Mouse (Mus musculus) left cerebral cortex, postnatal 4 days (tissue): Measurements from ENCODE around the gene Socs4. TPM values are rescaled to one million over a fixed set of nuclear protein-coding genes. Genes with fewer than 3 reads are reported as not detected.

ENCODE experiments used
- DNase-seq: peaks from one replicate; pipeline ENCODE4 v3.0.0-alpha.2; 2022
- intact Hi-C: fragments of 180-260 bp; cut with DNase I; formaldehyde crosslinking; loops from one replicate; pipeline ENCODE4 v1.15.1; 2025
- total RNA-seq, 2 experiments: library from RNA; stranded (reverse); gene quantifications; 2 replicates each; pipeline ENCODE4 v1.2.3; 2021

The Socs4 gene
- total RNA-seq: 10 to 100 TPM in 1 of 2 experiments, 1 to 10 TPM in 1; 9.8 to 10.1 TPM

DNA sequence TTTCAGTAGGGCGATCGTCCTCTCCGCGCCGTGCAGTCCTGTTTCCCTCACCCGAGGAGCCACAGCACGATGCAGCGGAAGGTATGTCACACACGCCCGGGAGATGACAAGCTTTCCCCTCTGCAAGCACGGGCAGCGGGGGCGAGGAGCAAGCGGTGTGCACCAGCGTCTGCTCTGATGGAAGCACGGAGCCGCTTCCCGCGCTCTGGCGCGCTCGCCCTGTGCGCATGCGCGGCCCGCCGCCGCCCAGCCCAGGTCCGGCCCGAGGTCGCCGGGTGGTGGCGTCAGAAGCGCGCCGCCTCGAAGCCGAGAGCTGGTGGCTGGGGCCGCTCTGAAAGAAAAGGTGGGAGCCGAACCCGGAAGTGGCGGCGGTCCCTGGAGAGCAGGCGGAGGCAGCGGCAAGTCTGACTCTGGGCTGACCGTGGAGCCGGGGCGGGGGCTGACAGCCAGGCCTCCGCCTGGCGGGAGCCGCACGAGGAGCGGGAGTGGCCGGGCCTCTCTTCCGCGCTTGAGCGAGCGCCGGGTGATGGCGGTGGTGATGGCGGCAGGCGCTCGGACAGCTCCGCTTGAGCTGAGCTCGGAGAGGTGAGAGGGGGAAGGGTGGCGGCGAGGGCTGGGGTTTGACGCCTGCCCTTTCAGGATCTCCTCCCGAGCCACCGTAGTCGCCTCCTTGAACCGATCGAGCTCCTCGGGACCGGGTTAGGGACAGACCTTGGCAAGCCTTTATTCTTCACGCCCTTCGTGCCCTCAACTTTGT is at the start of gene Socs4, which contains the start of gene Wdhd1:
TSS of gene Socs4 (plus strand) at position 295 of the 757 bp plus-strand sequence.
TSS of gene Wdhd1 (minus strand) at position 221 of the 757 bp plus-strand sequence.
- peak; percentile 97 for DNase-seq
- intact Hi-C loops: loop anchor here (10.0 kb wide), 1 partner anchor 118 kb away; no protein-coding TSS in a partner anchor

DNA sequence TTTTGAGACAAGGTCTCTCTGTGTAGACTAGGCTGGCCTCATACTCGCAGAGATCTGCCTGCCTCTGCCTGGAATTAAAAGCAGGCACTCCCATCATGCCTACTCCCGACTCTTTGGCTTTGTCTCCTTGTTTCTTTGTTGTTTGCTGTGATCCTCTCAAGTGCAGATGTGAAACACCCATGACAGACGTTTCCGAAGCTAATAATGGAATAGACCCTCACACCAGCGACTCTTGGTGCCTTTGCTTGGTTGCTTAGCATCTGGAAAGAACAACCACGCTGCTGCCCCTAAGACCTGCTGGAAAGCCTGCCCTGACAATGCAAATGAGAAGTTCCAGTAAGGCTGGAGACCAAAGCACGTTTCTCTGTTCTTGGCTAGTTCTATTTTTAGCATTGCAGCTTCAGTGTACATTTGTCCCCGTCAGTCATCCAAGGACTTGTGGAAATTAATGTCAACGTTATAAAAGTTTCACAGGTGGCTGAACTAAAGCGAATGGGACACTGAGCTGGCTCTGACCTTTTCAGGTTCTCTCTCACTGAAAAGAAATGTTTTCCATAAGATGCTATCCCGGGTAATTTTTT is 46.8 kb upstream of the Socs4 start:
- DNase-seq: no peak
- intact Hi-C loops: no loop called here

DNA sequence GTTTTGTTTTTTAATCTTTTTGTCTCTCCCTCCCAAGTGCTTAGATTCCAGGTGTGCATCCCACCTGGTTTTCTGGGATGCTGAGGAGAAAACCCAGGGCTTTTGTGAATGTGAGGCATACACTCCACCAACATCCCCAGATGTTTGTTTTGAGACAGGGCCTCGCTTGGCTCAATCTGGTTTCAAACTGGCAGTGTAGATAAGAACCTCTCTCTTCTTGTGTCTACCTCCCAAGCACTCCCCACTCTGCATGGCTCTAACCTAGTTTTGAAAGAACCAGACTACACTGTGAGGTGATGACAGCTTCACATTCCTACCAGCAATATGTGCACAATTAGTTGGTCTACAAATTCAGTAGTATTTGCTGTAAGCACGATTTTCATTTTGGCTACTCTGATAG is 43.1 kb upstream of the Socs4 start:
- DNase-seq: no peak
- intact Hi-C loops: no loop called here

DNA sequence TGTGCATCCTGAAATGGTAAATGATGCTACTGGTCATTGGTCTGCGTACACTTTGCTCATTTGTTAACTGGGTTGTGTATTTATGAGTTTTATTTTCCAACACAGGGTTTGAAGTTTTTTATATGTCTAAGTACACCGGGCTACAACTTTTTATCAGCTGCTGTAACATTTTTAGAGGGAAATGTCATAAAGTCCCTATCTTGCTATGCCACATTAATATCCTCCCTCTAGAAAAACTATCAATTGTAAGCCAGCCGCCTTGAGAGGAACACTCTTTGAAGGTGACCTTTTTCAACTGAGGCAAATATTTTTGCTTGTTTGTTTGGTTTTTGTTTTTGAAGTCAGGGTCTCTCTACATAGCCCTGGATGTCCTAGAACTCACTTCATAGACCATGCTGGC is 42.7 kb upstream of the Socs4 start:
- DNase-seq: no peak
- intact Hi-C loops: no loop called here

DNA sequence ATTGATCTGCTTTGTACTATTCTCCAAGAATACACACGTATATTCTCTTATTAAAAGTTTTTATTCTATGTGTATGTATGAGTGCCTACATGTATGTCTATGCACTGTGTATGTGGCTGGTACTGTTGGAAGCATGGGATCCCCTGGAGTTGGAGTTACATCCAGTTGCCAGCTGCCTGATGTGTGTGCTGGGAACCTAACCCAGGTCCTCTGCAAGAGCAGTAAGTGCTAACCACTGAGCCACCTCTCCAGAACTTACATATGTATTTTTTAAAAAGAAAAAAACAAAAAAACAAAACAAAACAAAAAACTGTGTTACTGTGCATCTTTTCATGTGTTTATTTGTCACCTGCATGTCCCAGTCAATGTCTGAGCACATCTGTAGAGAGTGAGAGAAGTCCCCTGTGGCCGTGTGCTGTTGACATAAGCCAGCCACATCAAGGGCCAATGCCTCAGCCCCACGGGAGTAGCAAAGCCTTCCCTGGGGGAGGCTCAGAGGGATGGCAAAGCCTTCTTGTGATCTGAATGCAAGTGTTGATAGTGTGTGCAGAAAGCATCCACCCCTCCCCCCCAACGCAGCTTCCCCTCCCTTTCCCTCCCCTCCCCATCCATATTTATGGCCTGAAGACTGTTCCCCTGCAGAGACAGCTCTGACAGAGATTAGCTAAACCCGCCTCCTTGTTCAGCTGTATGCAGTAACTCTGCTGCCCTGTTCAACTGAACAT is 42.0 kb upstream of the Socs4 start:
- DNase-seq: no peak
- intact Hi-C loops: no loop called here

DNA sequence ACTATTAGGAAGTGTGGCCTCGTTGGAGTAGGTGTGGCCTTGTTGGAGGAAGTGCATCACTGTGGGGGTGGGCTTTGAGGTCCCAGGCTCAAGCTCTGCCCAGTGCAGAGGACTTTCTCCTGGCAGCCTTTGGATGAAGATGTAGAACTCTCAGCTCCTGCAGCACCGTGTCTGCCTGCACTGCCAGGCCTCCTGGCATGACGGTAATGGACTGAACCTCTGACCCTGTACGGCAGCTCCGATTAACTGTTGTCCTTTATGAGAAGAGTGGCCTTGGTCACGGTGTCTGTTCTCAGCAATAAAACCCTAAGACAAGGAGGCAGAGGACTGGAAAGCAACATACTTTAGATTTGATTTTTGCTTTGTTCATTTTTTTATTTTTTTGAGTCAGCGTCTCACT is 40.2 kb upstream of the Socs4 start:
- no peak for DNase-seq
- intact Hi-C loops: no loop called here

DNA sequence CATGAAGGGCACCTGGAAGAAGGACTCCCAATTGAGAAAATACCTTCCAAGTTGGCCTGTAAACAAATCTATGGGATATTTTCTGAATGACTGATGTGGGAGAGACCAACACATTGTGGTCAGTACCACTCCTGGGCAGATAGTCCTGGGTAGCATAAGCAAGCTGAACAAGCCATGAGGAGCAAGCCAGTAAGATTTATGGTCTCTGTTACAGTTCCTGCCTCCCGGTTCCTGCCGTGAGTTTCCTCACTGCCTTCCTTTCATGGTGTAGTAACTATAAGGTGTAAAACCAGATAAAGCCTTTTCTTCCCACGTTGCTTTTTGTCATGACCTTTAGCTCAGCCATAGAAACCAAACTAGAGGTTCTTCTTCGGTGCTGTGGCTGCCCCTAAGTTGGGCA is 39.4 kb upstream of the Socs4 start:
- DNase-seq: no peak
- intact Hi-C loops: no loop called here

DNA sequence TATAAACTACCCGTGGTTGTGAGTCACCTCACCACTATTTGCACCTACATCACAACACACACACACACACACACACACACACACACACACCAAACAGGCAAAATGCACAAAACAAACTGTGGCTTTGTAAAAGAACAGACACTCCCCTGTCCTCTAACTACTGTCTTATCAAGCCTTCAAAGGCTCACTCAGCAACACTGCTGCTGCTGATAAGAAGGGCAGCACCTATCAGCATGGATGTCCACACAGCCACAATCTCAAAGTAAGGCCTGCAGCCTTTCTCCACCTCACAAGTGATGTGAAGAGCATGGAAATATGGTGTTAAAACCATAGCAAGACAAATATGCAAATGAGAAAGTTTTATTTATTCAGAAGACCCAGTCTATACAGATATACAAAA is 36.1 kb upstream of the Socs4 start:
- no peak for DNase-seq
- intact Hi-C loops: no loop called here

DNA sequence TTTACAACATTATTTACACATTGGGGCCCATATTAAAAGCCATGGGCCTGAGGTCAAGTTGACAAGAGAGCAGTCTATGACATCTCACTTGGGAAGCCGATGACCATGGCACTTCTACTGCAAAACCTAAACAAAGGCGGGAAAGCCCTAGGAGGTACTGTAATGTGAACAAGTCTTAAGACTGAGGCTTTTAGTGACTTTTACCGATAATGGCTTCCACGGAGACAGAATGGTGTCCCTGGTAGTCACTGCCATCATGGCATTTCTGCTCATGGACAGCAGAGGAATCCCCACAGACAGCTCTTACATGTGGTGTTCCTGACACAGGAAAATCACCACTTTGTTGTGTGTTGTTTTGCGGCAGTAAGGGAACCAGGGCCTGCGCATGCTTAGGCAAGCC is 35.7 kb upstream of the Socs4 start:
- DNase-seq: no peak
- intact Hi-C loops: no loop called here

DNA sequence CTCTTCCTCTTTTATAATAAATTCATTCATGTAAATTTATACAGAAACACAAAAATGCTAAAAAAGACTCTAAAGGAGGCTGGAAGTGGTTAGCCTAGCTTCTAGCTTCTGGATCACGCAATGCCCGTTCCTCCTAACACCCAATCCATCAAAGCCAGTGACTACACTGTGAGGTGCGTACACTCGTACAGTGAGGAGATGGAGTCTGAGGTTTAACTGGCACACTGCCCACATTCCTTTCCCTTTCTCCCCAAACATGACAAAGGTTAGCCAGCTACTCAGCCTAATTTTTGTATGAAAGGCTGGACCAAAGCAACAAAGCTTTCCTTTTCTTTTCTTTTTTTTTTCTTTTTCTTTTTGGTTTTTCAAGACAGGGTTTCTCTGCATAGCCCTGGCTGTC is 34.0 kb upstream of the Socs4 start:
- intact Hi-C loops: no loop called here
- no peak for DNase-seq

DNA sequence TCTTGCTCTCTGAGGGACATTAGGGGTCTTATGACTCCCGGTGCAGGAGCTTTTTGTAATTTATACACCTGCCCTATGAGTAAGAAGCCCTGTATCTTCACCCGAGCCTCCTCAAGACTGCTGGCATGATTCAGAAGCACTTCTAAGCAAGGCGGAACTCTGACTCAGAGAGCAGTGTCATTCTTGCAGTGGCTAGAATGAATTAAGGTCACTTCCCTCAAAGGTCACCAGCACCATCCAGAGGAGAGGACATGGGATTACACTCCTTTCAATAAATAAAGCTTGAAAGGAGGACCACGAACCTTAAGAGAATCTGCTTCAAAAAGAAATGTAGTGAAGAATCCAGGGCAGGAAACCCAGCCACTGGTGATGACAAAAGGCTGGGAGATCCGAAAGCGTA is 26.9 kb upstream of the Socs4 start:
- DNase-seq: no peak
- intact Hi-C loops: loop anchor here (10.0 kb wide), 1 partner anchor 155 kb away; no protein-coding TSS in a partner anchor

DNA sequence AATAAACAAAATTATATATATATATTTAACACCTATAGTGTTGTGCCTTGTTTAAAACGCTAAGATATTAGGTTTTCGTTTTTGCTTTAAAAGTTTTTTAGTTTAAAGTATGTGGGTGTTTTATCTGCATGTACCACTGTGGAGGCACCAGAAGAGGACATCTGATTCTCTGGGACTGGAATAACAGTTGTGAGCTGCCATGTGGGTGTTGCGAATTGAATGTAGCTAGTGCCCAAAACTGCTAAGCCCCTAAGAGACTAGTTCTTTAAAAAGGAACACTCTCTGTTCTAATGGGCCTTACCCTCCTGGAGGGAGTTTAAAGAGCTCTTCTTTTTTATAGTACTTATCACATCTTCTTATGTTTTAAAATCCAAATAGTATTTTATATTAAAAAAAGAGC is 11.9 kb upstream of the Socs4 start:
- intact Hi-C loops: no loop called here
- no peak for DNase-seq

DNA sequence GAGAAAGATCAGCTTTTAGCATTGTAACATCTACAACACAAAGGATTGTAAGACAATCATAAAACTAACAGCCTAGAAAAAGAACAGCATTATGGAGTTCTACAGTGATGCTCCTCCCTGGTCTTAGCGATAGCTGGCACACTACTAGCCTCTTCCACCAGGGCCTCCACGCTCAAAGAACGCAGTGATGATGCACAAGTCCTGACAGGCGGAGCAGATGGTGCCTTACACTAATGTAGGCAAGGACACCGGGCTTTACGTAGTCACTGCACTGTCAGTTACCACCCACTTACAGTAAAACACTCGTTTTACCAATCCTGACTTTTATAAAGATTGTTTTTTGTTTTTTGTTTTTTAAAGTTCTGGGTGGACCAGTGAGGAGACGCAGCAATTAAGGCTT is 10.9 kb upstream of the Socs4 start:
- no peak for DNase-seq
- intact Hi-C loops: no loop called here

DNA sequence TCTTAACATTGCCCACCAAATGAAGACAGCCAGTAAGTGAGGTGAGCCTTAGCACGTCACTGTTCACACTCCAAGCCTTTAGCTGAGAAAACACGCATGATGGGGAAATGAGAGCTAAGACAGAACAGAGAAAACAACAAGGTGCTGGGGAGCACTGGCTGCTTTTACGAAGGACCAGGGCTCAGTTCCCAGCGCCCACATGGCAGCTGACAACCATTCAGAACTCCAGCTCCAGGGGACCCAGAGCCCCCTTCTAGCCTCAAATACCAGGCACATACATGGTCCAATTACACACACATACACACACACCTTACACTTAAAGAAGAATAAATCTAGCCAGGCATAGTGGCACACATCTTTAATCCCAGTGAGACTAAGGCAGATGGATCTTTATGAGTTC is 7.7 kb upstream of the Socs4 start:
- intact Hi-C loops: no loop called here
- DNase-seq: no peak

DNA sequence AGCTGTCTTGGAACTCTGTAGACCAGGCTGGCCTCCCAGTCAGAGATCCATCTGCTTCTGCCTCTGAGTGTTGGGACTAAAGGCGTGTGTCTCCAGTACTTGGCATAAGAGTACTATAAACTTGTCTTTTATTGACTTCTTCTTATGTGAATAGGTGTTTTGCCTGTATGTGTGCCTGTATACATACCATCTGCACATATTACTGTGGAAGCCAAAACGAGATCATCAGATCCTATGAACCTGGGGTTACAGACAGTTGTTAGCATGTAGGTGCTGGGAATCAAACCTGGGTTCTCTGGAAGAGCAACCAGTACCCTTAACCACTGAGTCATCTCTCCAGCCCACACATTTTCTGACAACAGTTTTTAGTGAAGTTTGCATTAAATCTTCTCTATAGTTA is 7.0 kb upstream of the Socs4 start:
- intact Hi-C loops: loop anchor here (10.0 kb wide), 1 partner anchor 125 kb away; no protein-coding TSS in a partner anchor
- DNase-seq: no peak

DNA sequence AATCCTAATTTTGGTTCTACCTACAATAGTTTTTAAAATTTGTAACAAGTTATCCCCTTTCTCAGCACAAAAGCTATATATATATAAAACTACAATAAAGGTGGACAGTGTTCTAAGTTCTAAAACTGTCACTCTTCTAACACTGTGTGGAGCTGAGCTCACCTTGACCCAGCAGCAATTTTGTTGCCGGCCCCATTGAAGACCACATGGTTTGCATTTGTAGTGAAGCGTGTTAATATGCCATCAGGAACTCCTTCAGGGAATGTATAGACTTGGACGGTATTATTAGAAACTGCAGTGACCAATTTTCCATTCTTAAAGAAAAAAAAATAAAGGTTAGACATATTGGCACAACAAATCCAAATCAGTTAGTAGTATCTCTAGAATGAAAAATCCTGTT is 3.0 kb upstream of the Socs4 start:
- intact Hi-C loops: loop anchor here (10.0 kb wide), 1 partner anchor 121 kb away; no protein-coding TSS in a partner anchor
- DNase-seq: no peak

DNA sequence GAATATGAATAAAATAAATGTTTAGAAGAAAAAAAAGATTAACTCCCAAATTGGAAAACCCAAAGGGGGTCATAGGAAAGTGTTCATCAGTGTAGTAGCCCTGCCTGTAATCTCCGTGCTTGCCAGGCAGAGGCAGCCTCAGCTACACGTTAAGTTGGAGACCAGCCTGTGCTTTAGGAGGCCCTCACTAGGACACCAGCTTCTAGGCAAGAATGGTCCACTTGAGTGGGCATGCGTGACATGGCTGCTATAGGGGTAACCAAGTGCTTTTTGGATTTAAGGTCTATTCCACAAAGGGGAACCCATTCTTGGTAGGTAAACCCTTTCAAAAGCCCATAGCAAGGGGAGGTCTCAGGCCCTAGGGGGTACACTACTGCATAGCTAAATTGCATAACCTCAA is 1.3 kb upstream of the Socs4 start:
- intact Hi-C loops: loop anchor here (10.0 kb wide), 1 partner anchor 119 kb away; no protein-coding TSS in a partner anchor
- DNase-seq: no peak

DNA sequence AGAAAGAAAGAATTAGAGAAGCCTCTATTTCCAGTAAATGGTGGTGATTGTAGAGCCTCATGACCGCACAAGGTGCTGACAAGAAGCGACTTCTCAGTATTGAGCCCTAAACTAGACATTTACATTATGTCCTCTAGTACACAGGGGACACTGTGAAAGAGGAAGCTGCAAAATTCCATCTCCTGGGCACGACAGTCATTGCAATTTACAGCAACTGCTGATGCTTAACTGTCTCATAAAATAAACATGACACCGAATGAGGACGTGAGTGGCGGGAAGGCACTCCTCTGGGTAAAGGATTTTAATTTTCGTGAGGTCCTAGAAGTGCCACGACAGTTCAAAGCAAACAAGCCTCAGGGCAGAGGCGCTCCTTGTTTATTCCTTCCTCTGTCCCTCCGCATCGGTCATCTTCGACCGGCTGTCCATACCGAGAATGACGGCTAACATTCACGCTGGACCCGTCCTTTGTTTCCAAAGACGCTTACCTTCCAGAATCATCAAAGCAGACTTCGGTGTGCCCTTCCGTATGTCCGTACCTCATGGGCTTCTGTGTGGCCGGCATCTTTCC is 611 bp upstream of the Socs4 start:
- intact Hi-C loops: loop anchor here (10.0 kb wide), 1 partner anchor 119 kb away; no protein-coding TSS in a partner anchor

DNA sequence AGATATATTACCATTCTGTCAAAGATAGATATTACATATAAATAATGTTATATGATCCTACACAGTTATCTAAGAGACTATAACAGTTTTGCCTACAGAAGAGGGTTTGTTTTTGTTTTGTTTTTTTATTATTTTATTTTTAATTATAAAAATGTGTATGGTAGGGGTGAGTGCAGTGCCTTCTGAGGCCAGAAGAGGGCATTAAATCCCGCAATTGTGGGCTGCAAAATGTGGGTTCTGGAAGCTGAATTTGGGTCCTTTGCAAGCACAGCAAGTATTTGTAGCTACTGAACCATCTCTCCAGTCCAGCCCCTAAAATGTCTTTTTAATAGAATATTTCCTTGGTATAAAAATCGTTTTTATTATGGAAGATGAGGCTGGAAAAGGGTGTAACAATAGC is 2.3 kb downstream of the Socs4 start:
- DNase-seq: no peak
- intact Hi-C loops: loop anchor here (10.0 kb wide), 1 partner anchor 116 kb away; no protein-coding TSS in a partner anchor

More for the DNA sequence above, 611 bp upstream of the Socs4 start:
- no peak for DNase-seq

DNA sequence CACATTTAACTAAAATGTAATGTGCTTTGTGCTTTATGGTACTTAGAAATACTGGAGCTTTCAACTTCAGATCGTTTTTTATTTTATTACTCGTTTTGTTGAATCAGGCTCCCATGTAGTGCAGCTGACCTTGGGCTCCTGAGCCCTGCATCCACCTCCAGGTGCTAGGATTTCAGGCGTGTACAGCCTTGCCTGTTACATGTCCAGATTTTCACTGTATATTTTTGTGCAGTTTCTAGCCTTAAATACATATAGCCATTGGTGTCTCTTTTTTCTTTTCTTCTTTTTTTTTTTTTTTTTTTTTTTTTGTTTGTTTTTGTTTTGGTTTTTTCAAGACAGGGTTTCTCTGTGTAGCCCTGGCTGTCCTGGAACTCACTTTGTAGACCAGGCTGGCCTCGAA is 4.8 kb downstream of the Socs4 start:
- intact Hi-C loops: no loop called here
- no peak for DNase-seq

DNA sequence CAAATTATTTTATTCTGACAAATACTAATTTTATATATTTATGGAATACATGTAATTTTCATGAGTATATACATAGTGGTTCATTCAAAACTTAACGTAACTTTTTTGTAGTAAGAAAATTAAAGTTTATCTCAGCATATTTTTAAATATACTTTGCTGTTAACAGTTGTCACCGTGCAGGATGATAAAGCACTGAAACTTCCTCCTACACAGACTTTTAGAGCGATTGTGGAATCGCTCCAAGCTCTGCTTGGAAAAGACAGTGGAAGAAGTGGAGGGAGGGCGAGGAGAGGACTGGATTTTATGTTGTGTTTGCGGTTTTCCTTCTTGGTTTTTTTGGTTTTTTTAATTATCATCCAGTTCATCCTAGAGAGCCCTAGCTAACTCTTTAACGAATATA is 6.8 kb downstream of the Socs4 start:
- intact Hi-C loops: no loop called here
- no peak for DNase-seq
